Mouse (Mus musculus) hindbrain, postnatal 0 days (tissue): ENCODE measurements around the gene Slc35c2. TPM values are rescaled to one million over a fixed set of nuclear protein-coding genes. Genes with fewer than 3 reads are reported as not detected.

Experiments used
- ATAC-seq: fragments of 200-750 bp; cut with Nextera tagmentation; 2 replicates; pipeline ENCODE4 v1.8.0; 2017; ENCODE audit warnings: mild to moderate bottlenecking, moderate TSS enrichment, moderate library complexity
- DNase-seq: peaks from one replicate; pipeline ENCODE4 v3.0.0-alpha.2; 2015; ENCODE audit warnings: low spot score
- H3K27ac ChIP-seq: fragments of 300-500 bp; sonication (generic); 2 replicates; pipeline ENCODE4 v1.5.1; 2014; ENCODE audit warnings: mild to moderate bottlenecking
- H3K27me3 ChIP-seq: fragments of 300-500 bp; sonication (generic); 2 replicates; pipeline ENCODE4 v1.6.1; 2014; ENCODE audit warnings: low read length, mixed read lengths; ENCODE audit not compliant: insufficient read depth
- H3K36me3 ChIP-seq: fragments of 300-500 bp; sonication (generic); 2 replicates; pipeline ENCODE4 v1.6.1; 2014; ENCODE audit warnings: low read length, mixed read lengths; ENCODE audit not compliant: insufficient read depth
- H3K4me1 ChIP-seq: fragments of 300-500 bp; sonication (generic); 2 replicates; pipeline ENCODE4 v1.6.1; 2014; ENCODE audit warnings: antibody characterized with exemption, low read length, mixed read lengths; ENCODE audit not compliant: insufficient read depth
- H3K4me2 ChIP-seq: fragments of 300-500 bp; sonication (generic); 2 replicates; pipeline ENCODE4 v1.6.1; 2014; ENCODE audit warnings: low read depth, mild to moderate bottlenecking, low read length, moderate library complexity, mixed read lengths
- H3K4me3 ChIP-seq: fragments of 300-500 bp; sonication (generic); 2 replicates; pipeline ENCODE4 v1.5.1; 2014; ENCODE audit warnings: low read length
- H3K9ac ChIP-seq: fragments of 300-500 bp; sonication (generic); replicated peaks from 2 replicates; pipeline ENCODE4 v1.6.1; 2014; ENCODE audit warnings: mild to moderate bottlenecking, low read length, moderate library complexity, mixed read lengths
- H3K9me3 ChIP-seq: fragments of 300-500 bp; sonication (generic); 2 replicates; pipeline ENCODE4 v1.6.1; 2016; ENCODE audit warnings: low read length, mixed read lengths
- CTCF ChIP-seq: IDR thresholded peaks from 2 replicates; pipeline ENCODE4 v1.5.1; 2016; ENCODE audit warnings: antibody characterized with exemption, control low read depth, low read depth
- WGBS: fragments of 180-500 bp; shearing (Covaris S2); extraction: QIAGEN DNeasy Blood & Tissue Kit; methylation state at CpG from one replicate; pipeline ENCODE4 v1.1.7; 2014; 5-methylcytosine and 5-hydroxymethylcytosine counted together
- polyA plus RNA-seq: library from polyadenylated mRNA; unstranded; fragments of >200 nt; fragmentation: Nextera tagmentation; extraction: Ambion mirVana; gene quantifications from 2 replicates; pipeline ENCODE4 v1.2.1, GENCODE M21; 2015
- total RNA-seq: library from RNA; depleted of rRNA; stranded (reverse); fragments of >200 nt; gene quantifications from 2 replicates; pipeline ENCODE4 v1.2.3, GENCODE M21; 2014

The Slc35c2 gene
- total and polyA plus RNA-seq, 2 experiments from 2014 or later = 68.1 to 97.1 TPM

GRCm38 (mm10) chr2:165286361-165287201, 1.1 kb downstream of the Slc35c2 start:
- Histone ChIP-seq H3K27ac (peak overlapping the region; percentile 92; the same call in 1 of the 2 replicates), H3K36me3 (peaks cover 13% of the 10 kb centered on the region), H3K4me2 (peak overlapping the region; percentile 89), H3K27me3 (no peaks in the 10 kb centered on the region), H3K9ac (peak overlapping the region; percentile 59), H3K4me3 (peak overlapping the region; percentile 63), H3K9me3 (no peaks in the 10 kb centered on the region), H3K4me1 (peaks cover 27% of the 10 kb centered on the region)
- no peak for DNase-seq
- TF ChIP-seq CTCF = no peak
- ATAC-seq = no peak
- 64% methylated on average over 18 of the region's 18 CpGs for WGBS

GRCm38 (mm10) chr2:165285621-165286020, 2.0 kb downstream of the Slc35c2 start:
- ATAC-seq (no peak), DNase-seq (no peak)
- Histone ChIP-seq H3K9ac (no peak overlapping the region), H3K9me3 (no peaks in the 10 kb centered on the region), H3K4me2 (no peak overlapping the region), H3K4me3 (no peak overlapping the region), H3K36me3 (peaks cover 7% of the 10 kb centered on the region; the same call in 1 of the 2 replicates), H3K27me3 (no peaks in the 10 kb centered on the region), H3K27ac (no peak overlapping the region), H3K4me1 (peaks cover 27% of the 10 kb centered on the region)
- 84% methylated on average over 8 of the region's 8 CpGs for WGBS
- TF ChIP-seq CTCF = no peak

DNA sequence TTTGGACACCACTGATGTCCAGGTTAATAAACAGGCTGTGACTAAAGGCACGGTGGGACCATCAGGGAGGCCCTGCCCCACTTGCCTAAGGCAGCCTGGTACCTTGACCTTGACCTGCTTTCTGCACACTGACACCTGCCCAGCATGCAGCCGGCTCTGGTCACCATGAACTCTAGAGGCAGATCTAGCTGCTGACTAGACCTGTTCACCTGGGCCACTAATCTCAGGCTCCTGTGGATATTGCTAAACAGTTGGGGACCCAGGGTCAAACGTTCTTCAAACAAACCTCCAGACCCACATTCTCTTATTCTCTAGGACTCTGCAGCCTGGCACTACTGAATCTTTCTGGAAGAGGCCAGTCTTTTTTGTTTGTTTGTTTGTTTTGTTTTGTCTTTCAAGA, 2.6 kb downstream of the Slc35c2 start:
- ATAC-seq = no peak

DNA sequence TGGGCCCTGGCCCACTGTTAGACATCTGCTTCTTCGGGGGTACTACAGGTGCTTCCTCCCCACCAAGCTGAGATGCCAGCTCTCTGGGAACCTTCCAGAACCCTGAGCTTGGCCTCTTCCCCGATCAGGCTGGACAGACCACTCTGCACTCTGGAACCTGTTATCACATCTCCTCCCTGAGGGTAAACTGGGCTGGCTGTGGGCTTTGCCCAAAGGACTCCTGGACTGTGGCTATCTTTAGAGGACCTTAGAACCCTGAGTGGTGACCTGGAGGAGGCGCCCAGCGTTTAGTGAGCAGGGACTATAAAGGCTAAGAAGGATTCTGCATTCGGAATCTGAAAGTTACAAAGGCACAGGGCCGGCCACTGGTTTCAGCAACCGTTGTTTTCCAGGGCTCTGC, 3.3 kb downstream of the Slc35c2 start:
- no peak for ATAC-seq
- 0 out of 2 replicates have a peak, but pooled peaks cover 3% of the 10 kb centered on the region for H3K27me3 ChIP-seq
- WGBS = 86% methylated on average over 7 of the region's 7 CpGs
- no peak overlapping the region for H3K4me2 ChIP-seq
- TF ChIP-seq CTCF = no peak
- no peak overlapping the region for H3K9ac ChIP-seq
- H3K36me3 ChIP-seq = peaks cover 3% of the 10 kb centered on the region; the same call in 1 of the 2 replicates
- H3K9me3 ChIP-seq = no peaks in the 10 kb centered on the region
- no peak overlapping the region for H3K4me3 ChIP-seq
- DNase-seq = no peak
- no peak overlapping the region for H3K27ac ChIP-seq
- peaks cover 27% of the 10 kb centered on the region for H3K4me1 ChIP-seq

More for the DNA sequence above, 2.6 kb downstream of the Slc35c2 start:
- WGBS = 82% methylated on average over 3 of the region's 3 CpGs
- H3K36me3 ChIP-seq = peaks cover 6% of the 10 kb centered on the region; the same call in 1 of the 2 replicates
- no peak overlapping the region for H3K27ac ChIP-seq
- no peak overlapping the region for H3K4me3 ChIP-seq
- no peak overlapping the region for H3K4me2 ChIP-seq
- TF ChIP-seq CTCF = no peak
- peaks cover 27% of the 10 kb centered on the region for H3K4me1 ChIP-seq
- no peak for DNase-seq
- no peaks in the 10 kb centered on the region for H3K9me3 ChIP-seq
- H3K9ac ChIP-seq = no peak overlapping the region
- 0 out of 2 replicates have a peak, but pooled peaks cover 3% of the 10 kb centered on the region for H3K27me3 ChIP-seq

- ATAC-seq (no peak), DNase-seq (no peak)
- Histone ChIP-seq H3K36me3 (peaks cover 3% of the 10 kb centered on the region; the same call in 1 of the 2 replicates), H3K9ac (no peak overlapping the region), H3K27ac (no peak overlapping the region), H3K27me3 (0 out of 2 replicates have a peak, but pooled peaks cover 3% of the 10 kb centered on the region), H3K4me1 (peaks cover 23% of the 10 kb centered on the region), H3K4me2 (no peak overlapping the region), H3K9me3 (no peaks in the 10 kb centered on the region), H3K4me3 (no peak overlapping the region)
- no peak for TF ChIP-seq CTCF
- 94% methylated on average over 3 of the region's 3 CpGs for WGBS
Measured at GRCm38 (mm10) chr2:165283644-165284043, 4.0 kb downstream of the Slc35c2 start.

DNA sequence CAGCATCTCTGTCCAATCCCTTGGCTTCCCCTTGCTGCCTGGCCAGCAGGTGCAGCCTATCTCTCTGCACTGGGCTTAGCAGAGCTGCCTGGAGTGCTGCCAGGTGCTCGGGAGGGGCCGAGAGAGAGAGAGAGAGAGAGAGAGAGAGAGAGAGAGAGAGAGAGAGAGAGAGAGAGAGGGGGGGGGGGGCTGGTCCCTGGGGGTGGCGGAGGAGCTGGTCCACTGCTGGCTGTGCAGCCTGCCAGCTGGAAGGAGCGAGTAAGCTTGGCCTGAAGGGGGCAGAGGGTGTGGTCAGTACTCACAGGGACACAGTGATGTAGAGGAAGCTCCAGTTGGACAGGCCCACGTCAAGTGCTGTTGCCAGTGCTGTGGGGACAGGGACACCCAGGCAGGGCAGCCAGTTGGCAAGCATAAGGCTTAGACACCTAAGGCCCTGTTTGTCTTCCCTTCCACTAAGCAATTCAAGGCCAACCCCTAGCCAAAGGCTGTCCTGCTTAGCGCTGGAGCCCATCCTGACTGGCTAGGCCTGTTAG, 5.8 kb downstream of the Slc35c2 start:
- Histone ChIP-seq H3K36me3 (peaks cover 3% of the 10 kb centered on the region; the same call in 1 of the 2 replicates), H3K9me3 (no peaks in the 10 kb centered on the region), H3K27me3 (0 out of 2 replicates have a peak, but pooled peaks cover 3% of the 10 kb centered on the region), H3K9ac (no peak overlapping the region), H3K4me2 (no peak overlapping the region), H3K27ac (peak overlapping the region; percentile 48; the same call in 1 of the 2 replicates), H3K4me3 (no peak overlapping the region), H3K4me1 (peaks cover 12% of the 10 kb centered on the region; the same call in 1 of the 2 replicates)
- DNase-seq = peak; percentile 67
- ATAC-seq = peak; percentile 51; the same call in 1 of the 2 replicates
- 26% methylated on average over 4 of the region's 6 CpGs for WGBS
- TF ChIP-seq CTCF = peak; percentile 31
